Mouse (Mus musculus) cerebellum, postnatal 36 days (tissue): ENCODE measurements around the gene Tmem121.

Experiments
- DNase-seq, 2 experiments: peaks; one replicate each; pipeline ENCODE4 v3.0.0; 2021 to 2022; ENCODE audit warnings: mixed read lengths in 2 of 2

Tmem121 gene

GRCm38 (mm10) chr12:113149341-113149740 lies 36.4 kb upstream of the Tmem121 start:
- DNase-seq, result no peak

GRCm38 (mm10) chr12:113149896-113150295 lies 35.8 kb upstream of the Tmem121 start:
- DNase-seq, result no peak

GRCm38 (mm10) chr12:113150591-113150990 lies 35.1 kb upstream of the Tmem121 start:
- no peak for DNase-seq

GRCm38 (mm10) chr12:113151046-113151445 lies 34.7 kb upstream of the Tmem121 start:
- no peak for DNase-seq

- DNase-seq, result no peak
These were observed 34.0 kb upstream of the Tmem121 start for GRCm38 (mm10) chr12:113151661-113152271.

GRCm38 (mm10) chr12:113152272-113152661 lies 33.5 kb upstream of the Tmem121 start:
- no peak for DNase-seq

- DNase-seq, result no peak
These were observed 32.7 kb upstream of the Tmem121 start for GRCm38 (mm10) chr12:113152991-113153525.

- DNase-seq, result no peak
These were observed 31.8 kb upstream of the Tmem121 start for GRCm38 (mm10) chr12:113153971-113154370.

GRCm38 (mm10) chr12:113154747-113155075 lies 31.0 kb upstream of the Tmem121 start:
- DNase-seq, result peak in 1 of 2 experiments; percentile 18

- peak in 1 of 2 experiments; percentile 45 for DNase-seq
These were observed 30.5 kb upstream of the Tmem121 start for GRCm38 (mm10) chr12:113155076-113155771.

- peak; percentile 98 to 99 for DNase-seq
These were observed 29.7 kb upstream of the Tmem121 start, which contains the start of gene Tedc1 for GRCm38 (mm10) chr12:113155887-113156539. Tedc1 (plus strand) TSS chr12:113156421.

GRCm38 (mm10) chr12:113156540-113156929 lies 29.2 kb upstream of the Tmem121 start:
- DNase-seq, result no peak

- DNase-seq, result no peak
These were observed 28.7 kb upstream of the Tmem121 start for GRCm38 (mm10) chr12:113157002-113157401.

- no peak for DNase-seq
These were observed 28.2 kb upstream of the Tmem121 start for GRCm38 (mm10) chr12:113157521-113157920.

- no peak for DNase-seq
These were observed 27.8 kb upstream of the Tmem121 start for GRCm38 (mm10) chr12:113157971-113158370.

- peak in 1 of 2 experiments; percentile 26 for DNase-seq
These were observed 22.1 kb upstream of the Tmem121 start for GRCm38 (mm10) chr12:113163561-113164006.

- no peak for DNase-seq
These were observed 17.6 kb upstream of the Tmem121 start for GRCm38 (mm10) chr12:113168031-113168536.

- DNase-seq, result no peak
These were observed 8.6 kb upstream of the Tmem121 start for GRCm38 (mm10) chr12:113176960-113177725.

GRCm38 (mm10) chr12:113181020-113181419 lies 4.7 kb upstream of the Tmem121 start:
- DNase-seq, result no peak

- no peak for DNase-seq
These were observed 785 bp upstream of the Tmem121 start for GRCm38 (mm10) chr12:113184945-113185344.

- peak in 1 of 2 experiments; percentile 26 for DNase-seq
These were observed 738 bp downstream of the Tmem121 start for GRCm38 (mm10) chr12:113186326-113187010.

- DNase-seq, result no peak
These were observed 1.3 kb downstream of the Tmem121 start for GRCm38 (mm10) chr12:113187011-113187375.
